Mouse (Mus musculus): ENCODE measurements around the gene Ptprd.

DNA sequence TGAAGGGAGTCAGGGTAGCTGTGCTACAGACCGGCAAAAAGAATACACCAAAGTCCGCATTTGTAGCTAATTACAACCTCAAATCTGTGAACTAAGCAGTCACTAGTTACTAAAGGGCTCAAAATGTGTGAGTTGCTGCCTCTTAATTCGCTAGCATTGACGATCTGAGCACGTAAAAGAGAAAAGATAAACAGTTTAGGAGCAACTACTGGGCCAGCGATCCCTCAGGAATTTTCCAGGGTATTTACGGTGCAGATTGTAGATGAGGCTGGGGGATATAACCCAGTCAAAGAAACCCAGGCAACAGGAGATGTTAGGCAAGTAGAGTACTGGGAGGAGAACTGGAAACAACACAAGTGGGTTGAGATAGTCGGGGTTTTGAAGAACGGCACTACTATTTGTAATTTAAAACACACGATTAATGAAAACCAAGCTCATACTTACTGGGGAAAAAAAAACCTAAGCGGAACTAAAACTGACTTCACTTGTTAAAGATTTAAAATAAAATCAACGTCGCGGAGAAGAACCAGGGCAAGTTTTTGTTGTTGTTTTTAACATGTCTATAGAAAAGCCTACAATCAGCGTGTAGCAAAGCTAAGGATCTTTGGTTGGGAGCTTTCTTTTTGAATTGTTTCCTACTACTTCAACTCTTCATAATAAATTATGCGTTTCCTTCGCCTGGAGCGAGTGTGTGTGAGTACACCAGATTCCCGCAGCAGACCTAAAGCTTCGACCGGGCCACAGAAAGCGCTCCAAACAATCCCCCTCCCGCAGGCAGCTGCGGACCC lies 1762.9 kb downstream of the Ptprd start:
- TF ChIP-seq EP300 (IDR thresholded peaks at IDR 0.05; ENCODE audit: low read depth) (no peak), CTCF (IDR thresholded peaks at IDR 0.05; ENCODE audit: low read depth) (no peak)
